Mouse (Mus musculus) thymus, adult 2 months (tissue): ENCODE results near the gene Gm27021. TPM values are rescaled to one million over a fixed set of nuclear protein-coding genes. Genes with fewer than 3 reads are reported as not detected.
A peak's percentile ranks its signal among the peaks of the same experiment; 100 is the strongest.

Source experiments
- DNase-seq: peaks from one replicate; pipeline ENCODE4 v3.0.0; 2021
- H3K27ac ChIP-seq: fragments of 200-500 bp; 2 replicates; pipeline ENCODE4 v1.5.1; 2012; ENCODE audit warnings: low read length, control low read depth; ENCODE audit not compliant: control insufficient read depth, insufficient read depth
- H3K27me3 ChIP-seq: fragments of 200-500 bp; 2 replicates; pipeline ENCODE4 v1.6.1; 2012; ENCODE audit warnings: mild to moderate bottlenecking, low read length, moderate library complexity, mixed read lengths; ENCODE audit not compliant: control insufficient read depth, insufficient read depth
- H3K36me3 ChIP-seq: fragments of 200-500 bp; 2 replicates; pipeline ENCODE4 v1.6.1; 2012; ENCODE audit warnings: mild to moderate bottlenecking, low read length, moderate library complexity; ENCODE audit not compliant: control insufficient read depth, insufficient read depth
- H3K4me1 ChIP-seq: fragments of 200-500 bp; replicated peaks from 2 replicates; pipeline ENCODE4 v1.6.1; 2012; ENCODE audit warnings: low read length; ENCODE audit not compliant: control insufficient read depth, insufficient read depth
- H3K4me3 ChIP-seq: fragments of 200-500 bp; 2 replicates; pipeline ENCODE4 v1.5.1; 2012; ENCODE audit warnings: mild to moderate bottlenecking, low read length, control low read depth, moderate library complexity; ENCODE audit not compliant: control insufficient read depth, insufficient read depth
- CTCF ChIP-seq: fragments of 200-500 bp; IDR thresholded peaks from 2 replicates; pipeline ENCODE4 v1.5.1; 2012; ENCODE audit warnings: mild to moderate bottlenecking, control low read depth, low read length, moderate library complexity, borderline replicate concordance; ENCODE audit not compliant: control insufficient read depth, poor library complexity, insufficient read depth; ENCODE audit errors: extremely low read depth
- POLR2A ChIP-seq: fragments of 200-500 bp; IDR thresholded peaks from 2 replicates; pipeline ENCODE4 v1.6.1; 2012; ENCODE audit warnings: mild to moderate bottlenecking, low read length, control low read depth, moderate library complexity; ENCODE audit not compliant: control insufficient read depth, poor library complexity, insufficient read depth; ENCODE audit errors: extremely low read depth
- WGBS: fragments of 180-500 bp; shearing (Covaris S2); methylation state at CpG from one replicate; pipeline ENCODE4 v1.1.7; 2018; 5-methylcytosine and 5-hydroxymethylcytosine counted together
- polyA plus RNA-seq: library from polyadenylated mRNA; depleted of rRNA; stranded (reverse); fragments of >200 nt; gene quantifications from 2 replicates; pipeline ENCODE4 v1.2.3, GENCODE M21; 2012

The Gm27021 gene
- polyA plus RNA-seq, 1 experiment = 1.6 TPM

- Histone ChIP-seq H3K4me1 (peaks cover 11% of the 10 kb centered on the region), H3K4me3 (no peak overlapping the region), H3K27me3 (no peaks in the 10 kb centered on the region), H3K36me3 (peaks cover 36% of the 10 kb centered on the region), H3K27ac (no peak overlapping the region)
- DNase-seq = no peak
- TF ChIP-seq CTCF (no peak), POLR2A (no peak)
- 95% methylated on average over 8 of the region's 8 CpGs for WGBS
These were observed 86.1 kb downstream of the Gm27021 start for GRCm38 (mm10) chr8:120581811-120582210.

GRCm38 (mm10) chr8:120581329-120581728, 86.5 kb downstream of the Gm27021 start:
- Histone ChIP-seq H3K4me3 (no peak overlapping the region), H3K4me1 (peaks cover 6% of the 10 kb centered on the region), H3K27ac (no peak overlapping the region), H3K36me3 (peaks cover 40% of the 10 kb centered on the region), H3K27me3 (no peaks in the 10 kb centered on the region)
- no peak for DNase-seq
- TF ChIP-seq CTCF = no peak
- no peak for TF ChIP-seq POLR2A
- 95% methylated on average over 12 of the region's 12 CpGs for WGBS

- no peak overlapping the region for H3K4me3 ChIP-seq
- H3K4me1 ChIP-seq = no peaks in the 10 kb centered on the region
- WGBS = 96% methylated on average over 8 of the region's 8 CpGs
- DNase-seq = no peak
- TF ChIP-seq POLR2A = no peak
- TF ChIP-seq CTCF = no peak
- H3K27ac ChIP-seq = no peak overlapping the region
- H3K36me3 ChIP-seq = peaks cover 49% of the 10 kb centered on the region
- no peaks in the 10 kb centered on the region for H3K27me3 ChIP-seq
These were observed 87.4 kb downstream of the Gm27021 start for GRCm38 (mm10) chr8:120580336-120581000.

GRCm38 (mm10) chr8:120577821-120578220, 90.1 kb downstream of the Gm27021 start:
- Histone ChIP-seq H3K27me3 (no peaks in the 10 kb centered on the region), H3K36me3 (peaks cover 76% of the 10 kb centered on the region), H3K27ac (no peak overlapping the region), H3K4me3 (no peak overlapping the region), H3K4me1 (no peaks in the 10 kb centered on the region)
- WGBS = 98% methylated on average over 17 of the region's 17 CpGs
- TF ChIP-seq CTCF (no peak), POLR2A (no peak)
- no peak for DNase-seq

GRCm38 (mm10) chr8:120575801-120576200, 92.1 kb downstream of the Gm27021 start:
- 94% methylated on average over 9 of the region's 9 CpGs for WGBS
- H3K27me3 ChIP-seq = no peaks in the 10 kb centered on the region
- no peak overlapping the region for H3K4me3 ChIP-seq
- DNase-seq = no peak
- H3K36me3 ChIP-seq = peaks cover 96% of the 10 kb centered on the region
- peaks cover 6% of the 10 kb centered on the region for H3K4me1 ChIP-seq
- no peak overlapping the region for H3K27ac ChIP-seq
- no peak for TF ChIP-seq CTCF

GRCm38 (mm10) chr8:120574941-120575340, 92.9 kb downstream of the Gm27021 start:
- TF ChIP-seq POLR2A = no peak
- peaks cover 6% of the 10 kb centered on the region for H3K4me1 ChIP-seq
- H3K4me3 ChIP-seq = no peak overlapping the region
- H3K27ac ChIP-seq = no peak overlapping the region
- no peak for DNase-seq
- WGBS = 94% methylated on average over 19 of the region's 19 CpGs
- no peaks in the 10 kb centered on the region for H3K27me3 ChIP-seq
- H3K36me3 ChIP-seq = peaks cover 97% of the 10 kb centered on the region

GRCm38 (mm10) chr8:120573866-120574265, 94.0 kb downstream of the Gm27021 start:
- peaks cover 6% of the 10 kb centered on the region for H3K4me1 ChIP-seq
- no peaks in the 10 kb centered on the region for H3K27me3 ChIP-seq
- H3K27ac ChIP-seq = no peak overlapping the region
- peaks cover 99% of the 10 kb centered on the region for H3K36me3 ChIP-seq
- TF ChIP-seq CTCF = no peak
- no peak for TF ChIP-seq POLR2A
- H3K4me3 ChIP-seq = no peak overlapping the region
- DNase-seq = no peak
- WGBS = 91% methylated on average over 11 of the region's 11 CpGs

- Histone ChIP-seq H3K4me3 (no peak overlapping the region), H3K36me3 (peaks cover 99% of the 10 kb centered on the region), H3K4me1 (peaks cover 6% of the 10 kb centered on the region), H3K27ac (no peak overlapping the region), H3K27me3 (no peaks in the 10 kb centered on the region)
- peak; percentile 50 for DNase-seq
- WGBS = 48% methylated on average over 21 of the region's 21 CpGs
- TF ChIP-seq CTCF = peak; percentile 30; the same call in 1 of the 2 replicates
- no peak for TF ChIP-seq POLR2A
These were observed 95.3 kb downstream of the Gm27021 start for GRCm38 (mm10) chr8:120572534-120572933.
